Mouse (Mus musculus) 416B (cell line): ENCODE data around the gene Dbt.

Source experiments
- DNase-seq: peaks from one replicate; pipeline ENCODE4 v3.0.0; 2011; ENCODE audit warnings: low read depth

The Dbt gene

GRCm38 (mm10) chr3:116512904-116513716 lies at the start of gene Dbt:
Dbt (plus strand) TSS chr3:116513070.
- peak; percentile 90 for DNase-seq

- no peak for DNase-seq
Observed at GRCm38 (mm10) chr3:116464318-116464717, 48.6 kb upstream of the Dbt start.

- DNase-seq: peak; percentile 70
Observed at GRCm38 (mm10) chr3:116465709-116466108, 47.2 kb upstream of the Dbt start.

GRCm38 (mm10) chr3:116474602-116475001 lies 38.3 kb upstream of the Dbt start:
- DNase-seq: peak; percentile 82

GRCm38 (mm10) chr3:116476686-116477298 lies 36.1 kb upstream of the Dbt start:
- no peak for DNase-seq

- DNase-seq: no peak
Observed at GRCm38 (mm10) chr3:116477351-116477750, 35.5 kb upstream of the Dbt start.

GRCm38 (mm10) chr3:116480119-116480518 lies 32.8 kb upstream of the Dbt start:
- no peak for DNase-seq

GRCm38 (mm10) chr3:116480937-116481336 lies 31.9 kb upstream of the Dbt start:
- no peak for DNase-seq

- no peak for DNase-seq
Observed at GRCm38 (mm10) chr3:116482724-116483123, 30.1 kb upstream of the Dbt start.

GRCm38 (mm10) chr3:116483271-116483670 lies 29.6 kb upstream of the Dbt start:
- DNase-seq: peak; percentile 54

GRCm38 (mm10) chr3:116490920-116491319 lies 21.9 kb upstream of the Dbt start:
- no peak for DNase-seq

- no peak for DNase-seq
Observed at GRCm38 (mm10) chr3:116491923-116492454, 20.9 kb upstream of the Dbt start.

GRCm38 (mm10) chr3:116493658-116494057 lies 19.2 kb upstream of the Dbt start:
- DNase-seq: peak; percentile 65

- no peak for DNase-seq
Observed at GRCm38 (mm10) chr3:116495671-116496070, 17.2 kb upstream of the Dbt start.

GRCm38 (mm10) chr3:116507772-116508351 lies 5.0 kb upstream of the Dbt start, which contains the start of gene Rtca:
Rtca (minus strand) TSS chr3:116508208.
- peak; percentile 94 for DNase-seq

GRCm38 (mm10) chr3:116512151-116512903 lies 543 bp upstream of the Dbt start:
- peak; percentile 80 for DNase-seq

- DNase-seq: no peak
Observed at GRCm38 (mm10) chr3:116520141-116520761, 7.4 kb downstream of the Dbt start.

GRCm38 (mm10) chr3:116529741-116530140 lies 16.9 kb downstream of the Dbt start:
- no peak for DNase-seq

GRCm38 (mm10) chr3:116530826-116531225 lies 18.0 kb downstream of the Dbt start:
- no peak for DNase-seq

GRCm38 (mm10) chr3:116536428-116537199 lies 23.7 kb downstream of the Dbt start:
- no peak for DNase-seq

- DNase-seq: no peak
Observed at GRCm38 (mm10) chr3:116537200-116537573, 24.3 kb downstream of the Dbt start.
